Mouse (Mus musculus): ENCODE results near the gene Rgs7.

DNA sequence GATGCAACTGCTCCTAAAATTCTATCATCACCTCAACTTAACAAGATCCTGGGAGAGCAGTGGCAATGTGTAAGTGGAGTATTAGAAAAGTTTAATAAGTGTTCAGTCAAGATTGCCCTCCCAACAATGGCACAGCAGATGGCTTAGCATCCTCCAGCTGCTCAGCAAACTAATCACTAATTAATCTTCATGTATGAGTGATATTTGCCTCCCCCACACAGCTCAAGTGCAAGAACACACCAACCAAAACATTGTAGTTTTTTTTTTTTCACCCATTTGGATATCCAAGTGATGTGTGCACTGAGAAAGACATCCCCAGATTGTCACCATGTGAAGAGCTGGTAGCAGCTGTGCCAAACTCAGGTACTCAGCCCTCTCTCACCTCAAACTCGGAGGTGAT is 336.8 kb downstream of the Rgs7 start:
- no peak for TF ChIP-seq POLR2A (IDR thresholded peaks at IDR 0.05; ENCODE audit: low read depth, low read length)
- TF ChIP-seq CTCF (IDR thresholded peaks at IDR 0.05; ENCODE audit: extremely low read depth, insufficient read depth, insufficient read length, insufficient replicate concordance): no peak

All from spleen, adult 2 months (tissue).